Mouse (Mus musculus) ES-E14 (cell line): ENCODE data around the gene Rptor.

ENCODE experiments used
- CHD2 ChIP-seq: IDR thresholded peaks from 2 replicates; pipeline ENCODE4 v1.6.1; 2014; ENCODE audit warnings: mild to moderate bottlenecking, low read depth, low read length, inconsistent platforms
- HCFC1 ChIP-seq: IDR thresholded peaks from 2 replicates; pipeline ENCODE4 v1.6.1; 2012; ENCODE audit warnings: low read length, inconsistent platforms, borderline replicate concordance; ENCODE audit not compliant: insufficient read depth
- MAFK ChIP-seq: IDR thresholded peaks from 2 replicates; pipeline ENCODE4 v1.6.1; 2014; ENCODE audit warnings: mild to moderate bottlenecking, low read depth, low read length, inconsistent platforms; ENCODE audit not compliant: insufficient read depth
- ZC3H11A ChIP-seq: IDR thresholded peaks from 2 replicates; pipeline ENCODE4 v1.6.1; 2012; ENCODE audit warnings: low read depth, mild to moderate bottlenecking, inconsistent platforms, low read length, borderline replicate concordance

DNA sequence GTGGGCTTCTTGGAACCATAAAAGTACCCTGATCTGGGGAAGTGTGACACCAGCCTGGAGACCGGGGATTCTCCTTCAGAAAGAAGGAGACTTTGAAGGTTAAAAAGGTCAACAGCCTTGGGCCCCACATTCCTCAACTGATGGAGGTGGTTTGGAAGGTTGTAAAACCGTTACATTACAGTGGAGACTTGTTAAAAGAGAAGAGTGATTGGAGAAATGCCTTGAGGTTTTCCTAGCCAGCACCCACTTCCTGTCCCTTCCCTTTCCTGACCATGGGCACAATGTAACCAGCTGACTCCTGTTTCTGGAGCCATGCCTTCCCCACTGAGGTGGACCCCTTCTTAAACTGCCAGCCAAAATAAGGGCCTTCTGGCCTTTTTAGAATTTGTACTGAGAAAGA lies 196.8 kb downstream of the Rptor start:
- no peak for TF ChIP-seq CHD2
- no peak for TF ChIP-seq ZC3H11A
- TF ChIP-seq MAFK, result no peak
- TF ChIP-seq HCFC1, result no peak
